Mouse (Mus musculus) hindbrain, embryonic 11.5 days (tissue): Measurements from ENCODE around the gene Srebf1. TPM values are rescaled to one million over a fixed set of nuclear protein-coding genes. Genes with fewer than 3 reads are reported as not detected.

Experiments
- ATAC-seq: fragments of 200-750 bp; cut with Nextera tagmentation; 2 replicates; pipeline ENCODE4 v1.8.0; 2017; ENCODE audit warnings: mild to moderate bottlenecking, moderate TSS enrichment, moderate library complexity; ENCODE audit not compliant: low FRiP score
- DNase-seq: peaks from one replicate; pipeline ENCODE4 v3.0.0-alpha.2; 2015; ENCODE audit warnings: low spot score
- H3K27ac ChIP-seq: fragments of 300-500 bp; sonication (generic); 2 replicates; pipeline ENCODE4 v1.5.1; 2014; ENCODE audit warnings: mild to moderate bottlenecking, low read depth, low read length
- H3K27me3 ChIP-seq: fragments of 300-500 bp; sonication (generic); 2 replicates; pipeline ENCODE4 v1.6.1; 2014; ENCODE audit warnings: mild to moderate bottlenecking, low read length, moderate library complexity, mixed read lengths; ENCODE audit not compliant: control insufficient read depth, insufficient read depth
- H3K36me3 ChIP-seq: fragments of 300-500 bp; sonication (generic); 2 replicates; pipeline ENCODE4 v1.6.1; 2014; ENCODE audit warnings: mild to moderate bottlenecking, low read length, moderate library complexity, mixed read lengths; ENCODE audit not compliant: control insufficient read depth, insufficient read depth
- H3K4me1 ChIP-seq: fragments of 300-500 bp; sonication (generic); replicated peaks from 2 replicates; pipeline ENCODE4 v1.6.1; 2014; ENCODE audit warnings: low read length, mixed read lengths; ENCODE audit not compliant: control insufficient read depth, insufficient read depth
- H3K4me2 ChIP-seq: fragments of 300-500 bp; sonication (generic); replicated peaks from 2 replicates; pipeline ENCODE4 v1.6.1; 2014; ENCODE audit warnings: mild to moderate bottlenecking, low read depth, low read length
- H3K4me3 ChIP-seq: fragments of 300-500 bp; sonication (generic); 2 replicates; pipeline ENCODE4 v1.5.1; 2014; ENCODE audit warnings: low read depth, low read length
- H3K9ac ChIP-seq: fragments of 300-500 bp; sonication (generic); 2 replicates; pipeline ENCODE4 v1.6.1; 2014; ENCODE audit warnings: low read depth, low read length
- H3K9me3 ChIP-seq: fragments of 300-500 bp; sonication (generic); 2 replicates; pipeline ENCODE4 v1.6.1; 2016; ENCODE audit warnings: low read length; ENCODE audit not compliant: control insufficient read depth
- WGBS: fragments of 180-500 bp; shearing (Covaris S2); extraction: QIAGEN DNeasy Blood & Tissue Kit; methylation state at CpG from one replicate; pipeline ENCODE4 v1.1.7; 2014; 5-methylcytosine and 5-hydroxymethylcytosine counted together
- polyA plus RNA-seq: library from polyadenylated mRNA; unstranded; fragments of >200 nt; fragmentation: Nextera tagmentation; extraction: Ambion mirVana; gene quantifications from 2 replicates; pipeline ENCODE4 v1.2.1, GENCODE M21; 2014

Srebf1 gene
- polyA plus RNA-seq, 1 experiment from 2014 or later, result 40.4 TPM

- 56% methylated on average over 5 of the region's 5 CpGs for WGBS
- Histone ChIP-seq H3K4me3 (no peak overlapping the region), H3K4me2 (no peak overlapping the region)
Observed at GRCm38 (mm10) chr11:60247753-60248550, 25.6 kb upstream of the Srebf1 start.

GRCm38 (mm10) chr11:60246077-60246476 is 23.7 kb upstream of the Srebf1 start:
- no peaks in the 10 kb centered on the region for H3K27me3 ChIP-seq
- H3K4me2 ChIP-seq, result no peak overlapping the region
- DNase-seq (no peak), ATAC-seq (no peak)
- H3K9me3 ChIP-seq, result no peaks in the 10 kb centered on the region
- no peaks in the 10 kb centered on the region for H3K36me3 ChIP-seq
- no peak overlapping the region for H3K9ac ChIP-seq
- no peak overlapping the region for H3K4me3 ChIP-seq
- H3K4me1 ChIP-seq, result no peaks in the 10 kb centered on the region
- no peak overlapping the region for H3K27ac ChIP-seq

More at GRCm38 (mm10) chr11:60247753-60248550, 25.6 kb upstream of the Srebf1 start:
- H3K36me3 ChIP-seq, result no peaks in the 10 kb centered on the region
- no peak for DNase-seq
- no peak overlapping the region for H3K27ac ChIP-seq
- H3K9me3 ChIP-seq, result no peaks in the 10 kb centered on the region
- H3K9ac ChIP-seq, result no peak overlapping the region
- no peaks in the 10 kb centered on the region for H3K27me3 ChIP-seq
- ATAC-seq, result no peak
- H3K4me1 ChIP-seq, result no peaks in the 10 kb centered on the region

GRCm38 (mm10) chr11:60244503-60245143 is 22.2 kb upstream of the Srebf1 start:
- Histone ChIP-seq H3K9ac (no peak overlapping the region), H3K36me3 (no peaks in the 10 kb centered on the region), H3K4me3 (no peak overlapping the region), H3K4me1 (no peaks in the 10 kb centered on the region), H3K9me3 (no peaks in the 10 kb centered on the region), H3K27me3 (no peaks in the 10 kb centered on the region), H3K4me2 (no peak overlapping the region), H3K27ac (no peak overlapping the region)
- ATAC-seq (no peak), DNase-seq (no peak)
- 77% methylated on average over 10 of the region's 11 CpGs for WGBS

GRCm38 (mm10) chr11:60240509-60240908 is 18.1 kb upstream of the Srebf1 start:
- no peaks in the 10 kb centered on the region for H3K9me3 ChIP-seq
- H3K27ac ChIP-seq, result no peak overlapping the region
- H3K9ac ChIP-seq, result no peak overlapping the region
- 82% methylated on average over 4 of the region's 4 CpGs for WGBS
- no peaks in the 10 kb centered on the region for H3K36me3 ChIP-seq
- DNase-seq (no peak), ATAC-seq (no peak)
- no peaks in the 10 kb centered on the region for H3K27me3 ChIP-seq
- no peak overlapping the region for H3K4me2 ChIP-seq
- no peaks in the 10 kb centered on the region for H3K4me1 ChIP-seq
- H3K4me3 ChIP-seq, result no peak overlapping the region

- Histone ChIP-seq H3K36me3 (no peaks in the 10 kb centered on the region), H3K9me3 (no peaks in the 10 kb centered on the region), H3K4me3 (no peak overlapping the region), H3K27ac (no peak overlapping the region), H3K4me2 (no peak overlapping the region), H3K27me3 (no peaks in the 10 kb centered on the region), H3K4me1 (no peaks in the 10 kb centered on the region), H3K9ac (no peak overlapping the region)
- no peak for ATAC-seq
- no peak for DNase-seq
- WGBS, result 86% methylated on average over 5 of the region's 5 CpGs
Observed at GRCm38 (mm10) chr11:60235351-60235750, 13.0 kb upstream of the Srebf1 start.

- H3K4me2 ChIP-seq, result no peak overlapping the region
- 67% methylated on average over 8 of the region's 8 CpGs for WGBS
- no peaks in the 10 kb centered on the region for H3K4me1 ChIP-seq
- H3K9me3 ChIP-seq, result no peaks in the 10 kb centered on the region
- H3K36me3 ChIP-seq, result no peaks in the 10 kb centered on the region
- H3K27ac ChIP-seq, result no peak overlapping the region
- H3K4me3 ChIP-seq, result no peak overlapping the region
- H3K27me3 ChIP-seq, result no peaks in the 10 kb centered on the region
- no peak overlapping the region for H3K9ac ChIP-seq
- DNase-seq (no peak), ATAC-seq (no peak)
Observed at GRCm38 (mm10) chr11:60233235-60233634, 10.9 kb upstream of the Srebf1 start.

GRCm38 (mm10) chr11:60232441-60233058 is 10.2 kb upstream of the Srebf1 start:
- no peak for DNase-seq
- Histone ChIP-seq H3K4me3 (no peak overlapping the region), H3K9ac (no peak overlapping the region), H3K27ac (no peak overlapping the region), H3K27me3 (no peaks in the 10 kb centered on the region), H3K9me3 (no peaks in the 10 kb centered on the region), H3K4me1 (no peaks in the 10 kb centered on the region), H3K4me2 (no peak overlapping the region), H3K36me3 (no peaks in the 10 kb centered on the region)
- ATAC-seq, result no peak
- 77% methylated on average over 14 of the region's 14 CpGs for WGBS

- H3K4me3 ChIP-seq, result no peak overlapping the region
- no peak for DNase-seq
- no peaks in the 10 kb centered on the region for H3K27me3 ChIP-seq
- no peak overlapping the region for H3K27ac ChIP-seq
- H3K36me3 ChIP-seq, result no peaks in the 10 kb centered on the region
- no peaks in the 10 kb centered on the region for H3K9me3 ChIP-seq
- WGBS, result 36% methylated on average over 4 of the region's 4 CpGs
- H3K4me1 ChIP-seq, result no peaks in the 10 kb centered on the region
- no peak overlapping the region for H3K4me2 ChIP-seq
- no peak overlapping the region for H3K9ac ChIP-seq
- ATAC-seq, result no peak
Observed at GRCm38 (mm10) chr11:60231951-60232350, 9.6 kb upstream of the Srebf1 start.
